18 mouse cellular contexts compared by ENCODE assay signal in the genomic region with DNA sequence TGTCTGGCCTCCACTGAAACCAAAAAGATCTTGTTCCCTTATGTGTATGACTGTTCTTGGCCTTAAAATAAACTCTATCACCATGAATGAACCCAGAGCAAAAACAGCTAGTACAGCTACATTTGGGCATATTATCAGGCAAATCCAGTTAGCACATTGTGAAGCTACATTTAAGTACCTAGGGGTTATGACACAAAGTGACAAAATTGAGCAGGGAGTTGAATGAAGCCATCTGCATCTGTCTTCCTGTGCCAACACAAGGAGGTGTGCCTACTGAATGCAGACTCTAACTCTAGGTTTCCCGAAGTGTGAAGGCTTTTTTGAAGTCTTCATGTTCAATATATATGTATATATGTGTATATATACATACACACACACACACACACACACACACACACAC.
"Had no signal": no experiment of that assay in that cellular context is flagged by ENCODE, and none has a peak within 500 bp of the region (broad histone marks: within the 10 kb centered on the region; RNA-seq: fewer than 3 reads in every experiment).

No protein-coding gene starts in this region.

- H3K27ac ChIP-seq: midbrain, embryonic 10.5 days; midbrain, embryonic 12.5 days; neural tube, embryonic 13.5 days; neural tube, embryonic 15.5 days had no signal

- H3K4me3 ChIP-seq: midbrain, embryonic 10.5 days; midbrain, embryonic 12.5 days; myocyte; neural tube, embryonic 13.5 days; neural tube, embryonic 15.5 days had no signal

- H3K9ac ChIP-seq: lung, embryonic 14.5 days; midbrain, embryonic 12.5 days; neural tube, embryonic 13.5 days; neural tube, embryonic 15.5 days had no signal

- H3K36me3 ChIP-seq: midbrain, embryonic 10.5 days; midbrain, embryonic 12.5 days; neural tube, embryonic 15.5 days had no signal

- H3K9me3 ChIP-seq: midbrain, embryonic 10.5 days; midbrain, embryonic 12.5 days; neural tube, embryonic 13.5 days; neural tube, embryonic 15.5 days had no signal

- H3K27me3 ChIP-seq: midbrain, embryonic 12.5 days; neural tube, embryonic 13.5 days; neural tube, embryonic 15.5 days had no signal

- ATAC-seq: midbrain, embryonic 16.5 days had no signal

- H3K4me2 ChIP-seq: lung, embryonic 14.5 days; midbrain, embryonic 12.5 days; neural tube, embryonic 13.5 days; neural tube, embryonic 15.5 days had no signal

- DNase-seq: lung, embryonic 14.5 days; lung, postnatal 10 days; lung, postnatal 4 days; midbrain, embryonic 14.5 days; retina, postnatal 1 day; right cerebral cortex, adult 18-20 months; right cerebral cortex, postnatal 25 days; right cerebral cortex, postnatal 4 days; spleen, adult 18-20 months; thymus, adult 18-20 months; thymus, postnatal 14 days; thymus, postnatal 36 days had no signal
